Mouse (Mus musculus) stomach, postnatal 0 days (tissue): ENCODE measurements around the gene Hist1h2bp.
"Not testable (repeated sequence)": the region's sequence is repeated elsewhere in the genome, so short reads cannot be mapped to it uniquely, and the experiment has no call there.

Experiments used
- CTCF ChIP-seq: IDR thresholded peaks from 2 replicates; pipeline ENCODE4 v1.5.1; 2016; ENCODE audit warnings: antibody characterized with exemption, low read depth, mild to moderate bottlenecking, moderate library complexity
- EP300 ChIP-seq: optimal IDR thresholded peaks from 2 replicates; pipeline ENCODE3; 2016; ENCODE audit warnings: antibody characterized with exemption

DNA sequence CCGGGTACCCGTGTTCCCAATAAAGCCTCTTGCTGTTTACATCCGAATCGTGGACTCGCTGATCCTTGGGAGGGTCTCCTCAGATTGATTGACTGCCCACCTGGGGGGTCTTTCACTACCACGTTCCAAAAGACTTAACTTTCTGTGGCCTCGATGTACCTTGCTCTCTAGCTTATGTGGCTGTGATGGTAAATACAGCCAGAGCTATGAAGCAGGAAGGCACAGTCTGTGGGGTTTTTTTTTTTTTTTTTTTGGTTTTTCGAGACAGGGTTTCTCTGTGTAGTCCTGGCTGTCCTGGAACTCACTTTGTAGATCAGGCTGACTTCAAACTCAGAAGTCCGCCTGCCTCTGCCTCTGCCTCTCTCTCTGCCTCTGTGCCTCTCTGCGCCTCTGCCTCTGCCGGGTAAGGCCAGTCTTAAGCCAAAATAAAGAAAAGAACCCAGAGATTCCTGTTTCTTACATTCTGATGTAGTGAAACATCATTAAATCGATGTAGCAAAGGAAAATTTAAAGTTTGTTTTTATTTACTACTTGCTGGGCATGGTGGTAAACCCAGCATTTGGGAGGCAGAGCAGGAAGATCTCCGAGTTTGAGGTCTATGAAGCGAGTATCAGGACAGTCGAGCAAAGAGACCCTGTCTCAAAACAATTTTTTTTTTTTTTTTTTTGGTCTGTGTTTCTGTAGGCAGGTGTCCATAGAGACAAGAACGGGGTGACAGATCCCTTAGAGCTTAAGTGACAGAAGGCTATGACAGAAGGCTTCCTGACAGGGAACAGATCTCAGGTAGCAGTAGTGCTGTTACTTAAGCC lies 33.0 kb downstream of the Hist1h2bp start:
- not testable (repeated sequence) for TF ChIP-seq CTCF, EP300
